Mouse (Mus musculus) bone marrow, adult 2 months (tissue): ENCODE measurements around the gene Galnt17.

Experiments
- CTCF ChIP-seq: fragments of 200-500 bp; IDR thresholded peaks from 2 replicates; pipeline ENCODE4 v1.5.1; 2011; ENCODE audit warnings: low read length, control low read depth; ENCODE audit not compliant: control insufficient read depth, insufficient read depth
- POLR2A ChIP-seq: fragments of 200-500 bp; IDR thresholded peaks from 2 replicates; pipeline ENCODE4 v1.6.1; 2011; ENCODE audit warnings: low read depth, mild to moderate bottlenecking, control low read depth, low read length, borderline replicate concordance; ENCODE audit not compliant: control insufficient read depth

DNA sequence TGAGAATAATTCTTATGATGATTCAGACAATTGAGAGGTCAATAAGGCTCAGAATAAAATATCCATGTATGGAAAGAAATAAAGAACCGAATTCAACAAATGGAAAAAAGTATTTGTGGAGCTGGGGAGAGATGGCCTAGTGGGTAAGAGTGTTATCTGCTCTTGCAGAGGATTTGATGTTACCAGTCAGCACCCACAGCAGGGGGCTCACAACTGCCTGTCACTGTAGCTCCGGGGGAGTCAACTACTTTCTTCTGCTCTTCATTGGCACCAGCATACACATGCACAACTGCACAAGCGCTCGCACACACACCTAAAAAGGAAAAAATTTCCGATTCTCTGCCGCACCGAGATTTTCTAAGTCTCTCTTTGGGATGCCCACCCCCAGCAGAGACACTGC lies 130.4 kb downstream of the Galnt17 start:
- TF ChIP-seq POLR2A (no peak), CTCF (no peak)
